Mouse (Mus musculus) CH12.LX (cell line): ENCODE measurements around the gene Treml2. TPM values are rescaled to one million over a fixed set of nuclear protein-coding genes. Genes with fewer than 3 reads are reported as not detected.

ENCODE experiments used
- DNase-seq: peaks from one replicate; pipeline ENCODE4 v3.0.0-alpha.2; 2013; ENCODE audit errors: extremely low read depth
- H3K27ac ChIP-seq: 2 replicates; pipeline ENCODE4 v1.5.1; 2012; ENCODE audit warnings: low read depth, mild to moderate bottlenecking, control low read depth, moderate library complexity; ENCODE audit not compliant: insufficient read depth
- H3K27me3 ChIP-seq: replicated peaks from 2 replicates; pipeline ENCODE3; 2012; ENCODE audit warnings: inconsistent platforms
- H3K36me3 ChIP-seq, 2 experiments: replicated peaks in 1 of 2; 2 replicates each; pipeline versions ENCODE3 to v1.6.1; 2012; ENCODE audit warnings: inconsistent platforms in 1 of 2, low read length in 1 of 2, mild to moderate bottlenecking in 1 of 2, mixed read lengths in 1 of 2, moderate library complexity in 1 of 2; ENCODE audit not compliant: control insufficient read depth in 1 of 2, insufficient read depth in 1 of 2
- H3K4me1 ChIP-seq, 2 experiments: 2 replicates each; pipeline ENCODE4 v1.6.1; 2012; ENCODE audit warnings: inconsistent platforms in 1 of 2, moderate library complexity in 1 of 2; ENCODE audit not compliant: insufficient read depth in 2 of 2, control insufficient read depth in 1 of 2
- H3K4me2 ChIP-seq: 2 replicates; pipeline ENCODE4 v1.6.1; 2012; ENCODE audit warnings: low read depth, mild to moderate bottlenecking, control low read depth; ENCODE audit not compliant: poor library complexity, insufficient read depth, severe bottlenecking
- H3K4me3 ChIP-seq, 3 experiments: fragments of 150-350 bp in 1 of 3; sonication (generic) in 1 of 3; replicated peaks in 1 of 3; 2 replicates each; pipeline versions ENCODE3 to v1.5.1; 2011 to 2012; ENCODE audit warnings: low read depth in 2 of 3, low read length in 2 of 3, mild to moderate bottlenecking in 2 of 3, moderate library complexity in 2 of 3, control low read depth in 1 of 3, improper control_type of control experiment in 1 of 3, inconsistent platforms in 1 of 3, mixed read lengths in 1 of 3; ENCODE audit not compliant: poor library complexity in 1 of 3
- H3K79me2 ChIP-seq: replicated peaks from 2 replicates; pipeline ENCODE4 v1.6.1; 2012; ENCODE audit warnings: mild to moderate bottlenecking, moderate library complexity; ENCODE audit not compliant: control insufficient read depth, poor library complexity, insufficient read depth, severe bottlenecking; ENCODE audit errors: extremely low read depth
- H3K9ac ChIP-seq: 2 replicates; pipeline ENCODE4 v1.6.1; 2012; ENCODE audit warnings: low read depth, mild to moderate bottlenecking, control low read depth, moderate library complexity; ENCODE audit not compliant: insufficient read depth
- H3K9me3 ChIP-seq: replicated peaks from 2 replicates; pipeline ENCODE3; 2012; ENCODE audit warnings: low read length, inconsistent platforms, mixed read lengths
- CTCF ChIP-seq, 2 experiments: IDR thresholded peaks in 1 of 2; conservative IDR thresholded peaks in 1 of 2; 2 replicates each; pipeline ENCODE4 v1.5.1; 2011 to 2012; ENCODE audit warnings: low read depth in 2 of 2, low read length in 2 of 2, improper control_type of control experiment in 1 of 2, inconsistent platforms in 1 of 2, mild to moderate bottlenecking in 1 of 2, moderate library complexity in 1 of 2
- ELF1 ChIP-seq: IDR thresholded peaks from 2 replicates; pipeline ENCODE4 v1.6.1; 2014; ENCODE audit warnings: low read depth, mild to moderate bottlenecking, inconsistent platforms, low read length, improper control_type of control experiment
- GABPA ChIP-seq: IDR thresholded peaks from 2 replicates; pipeline ENCODE4 v1.6.1; 2012; ENCODE audit warnings: low read depth, low read length, improper control_type of control experiment, inconsistent platforms; ENCODE audit not compliant: insufficient replicate concordance
- HCFC1 ChIP-seq: IDR thresholded peaks from 2 replicates; pipeline ENCODE4 v1.6.1; 2012; ENCODE audit warnings: low read depth, mild to moderate bottlenecking, inconsistent platforms, low read length, improper control_type of control experiment
- KAT2A ChIP-seq: IDR thresholded peaks from 2 replicates; pipeline ENCODE4 v1.6.1; 2012; ENCODE audit warnings: low read length, improper control_type of control experiment, inconsistent platforms; ENCODE audit not compliant: insufficient replicate concordance
- MAX ChIP-seq: IDR thresholded peaks from 2 replicates; pipeline ENCODE4 v1.6.1; 2011; ENCODE audit warnings: low read length, improper control_type of control experiment
- MAZ ChIP-seq: IDR thresholded peaks from 2 replicates; pipeline ENCODE4 v1.6.1; 2012; ENCODE audit warnings: low read depth, mild to moderate bottlenecking, inconsistent platforms, low read length, improper control_type of control experiment, moderate library complexity
- MXI1 ChIP-seq: IDR thresholded peaks from 2 replicates; pipeline ENCODE4 v1.6.1; 2011; ENCODE audit warnings: mild to moderate bottlenecking, low read depth, low read length, improper control_type of control experiment
- NRF1 ChIP-seq: IDR thresholded peaks from 2 replicates; pipeline ENCODE4 v1.6.1; 2014; ENCODE audit warnings: low read depth, mild to moderate bottlenecking, inconsistent platforms, low read length, improper control_type of control experiment, moderate library complexity
- POLR2A ChIP-seq: IDR thresholded peaks from 2 replicates; pipeline ENCODE4 v1.6.1; 2011; ENCODE audit warnings: low read depth, mild to moderate bottlenecking, improper control_type of control experiment, low read length
- POLR2AphosphoS2 ChIP-seq: IDR thresholded peaks from 2 replicates; pipeline ENCODE4 v1.6.1; 2011; ENCODE audit warnings: low read depth, low read length, improper control_type of control experiment
- RAD21 ChIP-seq: IDR thresholded peaks from 2 replicates; pipeline ENCODE4 v1.6.1; 2011; ENCODE audit warnings: low read depth, mild to moderate bottlenecking, low read length, improper control_type of control experiment, moderate library complexity
- RCOR1 ChIP-seq: conservative IDR thresholded peaks from 2 replicates; pipeline ENCODE4 v1.6.1; 2012; ENCODE audit warnings: low read depth, mild to moderate bottlenecking, inconsistent platforms, low read length, improper control_type of control experiment
- SMC3 ChIP-seq: IDR thresholded peaks from 2 replicates; pipeline ENCODE4 v1.6.1; 2011; ENCODE audit warnings: low read depth, low read length, improper control_type of control experiment
- TCF12 ChIP-seq: IDR thresholded peaks from 2 replicates; pipeline ENCODE4 v1.6.1; 2014; ENCODE audit warnings: low read depth, mild to moderate bottlenecking, inconsistent platforms, low read length, improper control_type of control experiment
- USF1 ChIP-seq: IDR thresholded peaks from 2 replicates; pipeline ENCODE4 v1.6.1; 2014; ENCODE audit warnings: low read depth, mild to moderate bottlenecking, inconsistent platforms, low read length, improper control_type of control experiment
- USF2 ChIP-seq: conservative IDR thresholded peaks from 2 replicates; pipeline ENCODE4 v1.6.1; 2011; ENCODE audit warnings: low read depth, low read length, improper control_type of control experiment
- ZKSCAN1 ChIP-seq: IDR thresholded peaks from 2 replicates; pipeline ENCODE4 v1.6.1; 2012; ENCODE audit warnings: low read depth, inconsistent platforms, low read length, improper control_type of control experiment, borderline replicate concordance
- ZMIZ1 ChIP-seq: IDR thresholded peaks from 2 replicates; pipeline ENCODE4 v1.6.1; 2012; ENCODE audit warnings: low read depth, mild to moderate bottlenecking, inconsistent platforms, low read length, improper control_type of control experiment
- ZNF384 ChIP-seq: IDR thresholded peaks from 2 replicates; pipeline ENCODE4 v1.6.1; 2012; ENCODE audit warnings: low read depth, low read length, improper control_type of control experiment, inconsistent platforms
- dilution Hi-C: fragments of 300-500 bp; cut with MboI; formaldehyde crosslinking; loops from 2 replicates; pipeline ENCODE4 v1.14.3; 2020; ENCODE audit warnings: low sequenced_read_pairs; ENCODE audit not compliant: extremely low pct_unique_long_range_greater_than_20kb, extremely low pct_ligation_motif_present
- in situ Hi-C: fragments of 300-500 bp; cut with MboI; formaldehyde crosslinking; loops from 3 replicates; pipeline ENCODE4 v1.14.3; 2019; ENCODE audit warnings: low sequenced_read_pairs, low pct_ligation_motif_present, low pct_unique_long_range_greater_than_20kb, mixed read lengths
- polyA plus RNA-seq: library from polyadenylated mRNA; unstranded; fragments of >175 nt; gene quantifications from 2 replicates; pipeline ENCODE4 v1.2.1, GENCODE M21; 2012; ENCODE audit warnings: low read depth; ENCODE audit not compliant: insufficient read length
- total RNA-seq, 2 experiments: library from RNA; depleted of rRNA; stranded (reverse); fragments of 300-350 nt in 1 of 2; fragments of >200 nt in 1 of 2; gene quantifications; 2 replicates each; pipeline ENCODE4 v1.2.3; 2012 to 2014

Gene Treml2
- total and polyA plus RNA-seq, 3 experiments: 1.3 to 10.2 (median 5.5) TPM

- no peak for DNase-seq
- peaks cover 5% of the 10 kb centered on the region for H3K27me3 ChIP-seq
- no peak overlapping the region for H3K4me2 ChIP-seq
- H3K9me3 ChIP-seq: no peaks in the 10 kb centered on the region
- H3K9ac ChIP-seq: no peak overlapping the region
- no peak overlapping the region for H3K4me3 ChIP-seq
- no peak overlapping the region for H3K27ac ChIP-seq
- in situ Hi-C loops: no loop called here
- peaks cover 3 to 22% of the 10 kb centered on the region in 2 experiments; a peak in 3 of 4 replicates for H3K4me1 ChIP-seq
- H3K79me2 ChIP-seq: no peaks in the 10 kb centered on the region
- TF ChIP-seq ZMIZ1: no peak
- no peak for TF ChIP-seq ELF1
- no peak for TF ChIP-seq RCOR1
- TF ChIP-seq USF1: no peak
- TF ChIP-seq GABPA: no peak
- TF ChIP-seq MAZ: no peak
- TF ChIP-seq TCF12: no peak
- TF ChIP-seq SMC3: no peak
- TF ChIP-seq USF2: no peak
- no peak for TF ChIP-seq POLR2AphosphoS2
- TF ChIP-seq MAX: no peak
- TF ChIP-seq ZKSCAN1: no peak
- no peak for TF ChIP-seq CTCF (conservative IDR thresholded peaks at IDR 0.05 in 1 of 2, IDR thresholded peaks at IDR 0.05 in 1 of 2; ENCODE audit: low read depth in 2 of 2, low read length in 2 of 2)
- dilution Hi-C loops: no loop called here
- H3K36me3 ChIP-seq: peaks cover 0 to 7% of the 10 kb centered on the region in 2 experiments
These were observed 26.3 kb downstream of the Treml2 start for GRCm38 (mm10) chr17:48325638-48326037.

GRCm38 (mm10) chr17:48326656-48327055 lies 27.4 kb downstream of the Treml2 start:
- Histone ChIP-seq H3K9me3 (no peaks in the 10 kb centered on the region), H3K4me3 (no peak overlapping the region), H3K27me3 (peaks cover 8% of the 10 kb centered on the region), H3K36me3 (peaks cover 0 to 7% of the 10 kb centered on the region in 2 experiments), H3K4me1 (peaks cover 3 to 18% of the 10 kb centered on the region in 2 experiments; a peak in 3 of 4 replicates), H3K27ac (no peak overlapping the region), H3K4me2 (no peak overlapping the region), H3K79me2 (no peaks in the 10 kb centered on the region), H3K9ac (no peak overlapping the region)
- dilution Hi-C loops: no loop called here
- DNase-seq: no peak
- no peak for TF ChIP-seq MAZ
- TF ChIP-seq KAT2A: no peak
- no peak for TF ChIP-seq RCOR1
- TF ChIP-seq HCFC1: no peak
- TF ChIP-seq ZMIZ1: no peak
- TF ChIP-seq RAD21: no peak
- no peak for TF ChIP-seq GABPA
- TF ChIP-seq ZNF384: no peak
- TF ChIP-seq POLR2AphosphoS2: no peak
- TF ChIP-seq NRF1: no peak
- no peak for TF ChIP-seq MXI1
- no peak for TF ChIP-seq POLR2A
- TF ChIP-seq ZKSCAN1: no peak
- TF ChIP-seq, all 38 proteins: peak for 0
- in situ Hi-C loops: no loop called here
